ENCODE assay signal across 19 mouse cellular contexts in genomic region chr1:158910661-158911060, GRCm38 (mm10).
DNase-seq lines count a peak whose midpoint lies in the region; ATAC-seq lines count a peak whose summit lies in the region.
"Had no signal": no experiment of that assay in that cellular context is flagged by ENCODE, and none has a peak within 500 bp of the region (broad histone marks: within the 10 kb centered on the region; RNA-seq: fewer than 3 reads in every experiment).

No protein-coding gene starts in this region.

- no peak for DNase-seq in frontal cortex, postnatal 25 days (ENCODE audit: low spot score in 2 of 2)
- DNase-seq in layer of hippocampus, adult 9-11 months, result peak; percentile 10
- DNase-seq in layer of hippocampus, adult 9-10 months (ENCODE audit: low spot score), result no peak
- DNase-seq in right cerebral cortex, adult 18-20 months, result peak; percentile 13
- DNase-seq in right cerebral cortex, postnatal 14 days, result no peak
- DNase-seq: adrenal gland, adult 8-10 months; adrenal gland, postnatal 25 days; cerebellum, adult 18-20 months; cerebellum, adult 9-10 months; cerebellum, postnatal 14 days; forebrain, postnatal 0 days; gastrocnemius, postnatal 10 days; gastrocnemius, postnatal 36 days; heart, adult 2 months; heart, postnatal 14 days; heart, postnatal 4 days had no signal

- peak; percentile 50 for ATAC-seq in frontal cortex, adult (ENCODE audit: low TSS enrichment)
- ATAC-seq: activated CD4-positive, CD25-positive, alpha-beta regulatory T cell, adult 4 months; forebrain, embryonic 14.5 days; forebrain, postnatal 0 days had no signal

Comparison
In these comparisons a context has a peak if more than half of its experiments do, and no peak if none do; other contexts are left out.
1. DNase-seq: peak in layer of hippocampus, adult 9-11 months (single experiment) and right cerebral cortex, adult 18-20 months (single experiment); none in frontal cortex, postnatal 25 days (0 of 2), layer of hippocampus, adult 9-10 months (single experiment) and right cerebral cortex, postnatal 14 days (single experiment).